Mouse (Mus musculus): Measurements from ENCODE around the gene Catsper2.

The Catsper2 gene

DNA sequence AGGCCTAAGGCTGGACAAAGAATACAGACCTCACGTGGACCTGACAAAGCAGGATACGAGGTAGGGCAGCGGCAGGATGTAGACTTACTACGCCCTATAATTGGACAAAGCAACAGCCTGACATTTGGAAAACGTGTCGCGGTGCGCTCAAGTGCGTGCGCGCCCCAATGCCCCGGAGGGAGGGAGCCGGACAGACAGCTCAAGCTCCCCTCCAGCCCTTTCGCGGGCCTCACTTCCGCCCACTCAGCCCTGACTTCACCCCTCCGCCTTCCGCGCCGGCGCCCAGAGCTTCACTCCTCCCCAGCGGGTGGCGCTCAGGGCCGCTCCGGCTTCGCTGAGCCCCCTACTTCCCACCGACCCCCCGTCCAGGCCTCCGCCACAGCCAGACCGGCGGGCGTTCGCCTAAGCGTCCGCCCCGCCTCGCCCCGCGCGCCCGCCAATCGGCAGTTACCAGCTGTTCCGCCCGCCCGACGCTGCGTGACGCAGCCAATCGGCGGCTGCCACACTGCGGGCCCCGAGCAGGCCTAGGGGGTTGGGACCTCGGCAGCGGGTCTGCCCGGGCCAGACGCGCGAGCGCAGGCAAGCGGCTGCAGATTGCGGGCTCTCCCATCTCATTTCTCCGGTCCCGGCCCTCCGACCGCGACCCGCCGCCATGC lies at the start of gene Catsper2, which contains the start of gene Pdia3:
Catsper2 (minus strand) TSS at position 406 of the 656 bp plus-strand sequence.
Pdia3 (plus strand) TSS at position 389 of the 656 bp plus-strand sequence.
- ChIA-PET CTCF (interaction anchor here (0.6 to 2.0 kb wide), 12 partner anchors 17 to 935 kb away, joined by 3 to 7 read pairs (median 5); partner anchors contain the start of genes Serf2 (in 2 of the 4) and Ckmt1 (in 1 of the 4)), POLR2A (interaction anchor here (0.5 to 6.8 kb wide), 100 partner anchors 8 to 1259 kb away, joined by 3 to 90 read pairs (median 5); partner anchors contain the start of genes Adal (in 3 of the 4), Lcmt2 (in 3 of the 4), Map1a (in 3 of the 4) and Mfap1b (in 3 of the 4))

DNA sequence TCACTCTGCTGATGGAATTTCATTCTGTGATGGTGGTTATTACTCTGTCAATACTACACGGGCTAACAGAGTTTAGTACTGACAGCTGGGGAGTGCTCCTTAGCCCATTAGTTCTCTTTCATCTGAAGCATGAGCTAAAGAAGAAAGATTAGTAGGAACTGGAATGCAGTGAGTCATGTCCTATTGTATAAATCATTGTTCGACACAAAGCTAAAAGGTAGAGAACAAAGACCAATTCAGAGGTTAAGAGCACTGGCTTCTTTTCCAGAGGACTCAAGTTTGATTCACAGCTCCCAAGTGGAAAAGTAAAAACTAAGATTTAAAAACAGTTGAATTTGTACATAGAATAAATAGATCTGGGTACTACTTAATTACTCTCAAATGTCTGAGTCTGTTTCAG lies 46.5 kb upstream of the Catsper2 start:
- ChIA-PET CTCF (interaction anchor here in 2 of 4 experiments (0.7 to 1.1 kb wide), 2 partner anchors 25 kb away, joined by 3 to 4 read pairs; no protein-coding TSS in a partner anchor), POLR2A (interaction anchor here in 2 of 4 experiments (0.6 to 5.0 kb wide), 5 partner anchors 11 to 496 kb away, joined by 3 to 59 read pairs (median 4); partner anchors contain the start of genes Catsper2 (in 1 of the 2), Ctdspl2 (in 1 of the 2), Mageb3 (in 1 of the 2) and Pdia3 (in 1 of the 2))

DNA sequence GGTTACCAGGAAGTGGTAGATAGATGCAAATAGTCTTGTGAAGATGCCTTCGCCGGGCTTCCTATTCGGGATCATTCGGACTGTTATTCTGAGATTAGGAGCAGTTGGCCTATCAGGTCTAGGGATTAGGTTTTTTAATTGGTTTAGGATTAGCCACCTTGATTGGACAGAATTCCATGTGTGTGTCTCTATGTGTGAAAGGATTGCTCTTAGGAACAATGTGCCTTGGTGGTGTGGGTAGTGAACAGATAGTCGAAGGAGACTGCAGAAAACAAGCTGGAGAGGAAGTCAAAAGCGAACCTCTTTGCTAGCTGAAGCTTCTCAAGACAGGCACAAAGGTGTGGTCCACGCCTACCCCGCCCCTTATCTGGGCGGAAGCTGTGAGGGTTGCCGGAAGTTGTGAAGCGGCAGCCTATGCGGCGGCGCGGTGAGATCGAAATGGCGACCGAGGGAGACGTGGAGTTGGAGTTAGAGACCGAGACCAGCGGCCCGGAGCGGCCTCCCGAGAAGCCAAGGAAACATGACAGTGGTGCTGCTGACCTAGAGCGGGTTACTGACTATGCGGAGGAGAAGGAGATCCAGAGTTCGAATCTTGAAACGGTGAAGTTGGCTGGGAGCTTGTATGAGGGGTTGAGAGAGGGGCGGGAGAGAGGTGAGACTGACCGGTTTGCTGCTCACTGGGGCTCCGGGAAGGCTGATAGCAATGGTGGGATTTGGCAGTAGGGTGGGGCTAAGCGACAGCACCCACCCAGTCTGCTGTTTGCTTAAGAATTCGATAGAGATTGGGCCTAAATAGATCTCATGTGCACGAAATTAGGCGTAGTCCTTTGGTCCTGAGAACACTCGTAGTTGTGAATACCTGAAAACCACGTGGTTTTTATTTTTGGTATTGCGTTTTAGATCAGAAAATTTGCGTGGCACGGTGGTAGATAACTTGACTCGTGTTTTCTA lies 43.4 kb upstream of the Catsper2 start, which contains the start of gene Serinc4:
Serinc4 (minus strand) TSS at position 90 of the 951 bp plus-strand sequence.
- POLR2A ChIA-PET = interaction anchor here (0.5 to 5.0 kb wide), 40 partner anchors 8 to 1981 kb away, joined by 3 to 59 read pairs (median 4); partner anchors contain the start of genes Mfap1b (in 4 of the 4), Catsper2 (in 3 of the 4), Pdia3 (in 3 of the 4) and Serf2 (in 3 of the 4)

GRCm38 (mm10) chr2:121455534-121455933 lies 41.9 kb upstream of the Catsper2 start:
- ChIA-PET POLR2A (interaction anchor here in 1 of 4 experiments (0.9 to 3.3 kb wide), 7 partner anchors 7 to 284 kb away, joined by 3 to 26 read pairs (median 3); partner anchors contain the start of genes Mfap1b and Serf2), CTCF (no interaction called here)

More for the DNA sequence above, 43.4 kb upstream of the Catsper2 start, which contains the start of gene Serinc4:
- CTCF ChIA-PET = interaction anchor here in 3 of 4 experiments (0.6 to 0.9 kb wide), 4 partner anchors 8 to 60 kb away, joined by 3 to 9 read pairs (median 3); partner anchors contain the start of gene Serf2 (in 1 of the 3)

GRCm38 (mm10) chr2:121453917-121454316 lies 40.3 kb upstream of the Catsper2 start:
- POLR2A ChIA-PET = interaction anchor here in 2 of 4 experiments (0.9 to 3.1 kb wide), 16 partner anchors 9 to 314 kb away, joined by 3 to 17 read pairs (median 4); partner anchors contain the start of genes Catsper2 (in 2 of the 2), Mfap1b (in 2 of the 2), Pdia3 (in 2 of the 2) and Adal (in 1 of the 2)
- CTCF ChIA-PET = interaction anchor here in 2 of 4 experiments (0.6 kb wide), 2 partner anchors 46 to 303 kb away, joined by 3 to 4 read pairs; no protein-coding TSS in a partner anchor

DNA sequence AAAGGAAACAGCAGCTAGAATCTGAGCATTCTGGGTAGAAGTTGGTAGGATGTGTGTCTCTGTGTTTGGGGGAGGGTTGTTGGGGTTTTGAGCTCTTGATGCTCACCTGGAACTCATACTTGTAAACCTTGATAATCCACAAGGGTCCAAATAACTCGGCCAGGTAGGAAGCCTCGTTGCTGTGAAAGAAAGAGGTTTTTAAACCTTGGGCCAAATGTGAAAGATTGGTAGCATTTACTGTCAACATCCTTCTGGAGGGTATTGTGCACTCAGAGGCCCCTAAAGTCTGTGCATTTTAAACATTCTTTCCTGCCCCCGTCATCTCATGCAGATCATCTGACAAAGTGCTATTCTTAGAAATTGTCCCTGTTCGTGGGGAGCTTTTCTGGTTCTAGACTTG lies 39.4 kb upstream of the Catsper2 start, which contains the start of gene Hypk:
Hypk (plus strand) TSS at position 301 of the 400 bp plus-strand sequence.
- CTCF ChIA-PET = interaction anchor here in 1 of 4 experiments (0.6 kb wide), 1 partner anchor 85 kb away, joined by 3 read pairs; no protein-coding TSS in a partner anchor

GRCm38 (mm10) chr2:121452361-121452760 lies 38.8 kb upstream of the Catsper2 start:
- CTCF ChIA-PET = no interaction called here
- POLR2A ChIA-PET = interaction anchor here in 2 of 4 experiments (0.7 to 3.1 kb wide), 11 partner anchors 8 to 57 kb away, joined by 3 to 17 read pairs (median 6); partner anchors contain the start of genes Mfap1b (in 2 of the 2) and Ell3 (in 1 of the 2)

More for the DNA sequence above, 39.4 kb upstream of the Catsper2 start, which contains the start of gene Hypk:
- POLR2A ChIA-PET = interaction anchor here in 3 of 4 experiments (0.7 to 3.1 kb wide), 17 partner anchors 8 to 70 kb away, joined by 3 to 17 read pairs (median 4); partner anchors contain the start of genes Mfap1b (in 2 of the 3), Catsper2 (in 1 of the 3), Ell3 (in 1 of the 3) and Pdia3 (in 1 of the 3)

DNA sequence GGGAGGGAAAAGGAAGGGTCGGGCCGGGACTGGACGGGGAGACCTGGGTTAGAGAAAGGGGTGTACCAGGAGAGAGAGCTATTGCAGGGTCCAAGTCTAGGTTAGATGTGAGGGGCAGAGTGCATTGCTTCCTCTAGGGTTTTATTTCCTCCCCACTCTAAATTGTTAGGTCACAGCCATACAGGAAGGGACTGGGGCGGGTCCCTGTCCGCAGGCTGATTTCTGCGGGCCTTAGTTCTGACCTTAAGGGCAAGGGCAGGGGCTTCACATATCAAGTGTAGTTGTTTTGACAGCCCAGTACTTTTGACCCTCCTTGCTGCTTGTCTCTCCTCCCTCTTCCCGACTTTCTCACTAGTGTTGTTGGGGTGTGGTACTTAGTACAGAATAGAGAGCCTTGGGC lies 36.5 kb upstream of the Catsper2 start:
- ChIA-PET POLR2A (interaction anchor here in 3 of 4 experiments (0.7 to 4.2 kb wide), 22 partner anchors 8 to 506 kb away, joined by 3 to 90 read pairs (median 12); partner anchors contain the start of genes Catsper2 (in 3 of the 3), Mfap1b (in 3 of the 3), Pdia3 (in 3 of the 3) and Adal (in 1 of the 3)), CTCF (no interaction called here)

DNA sequence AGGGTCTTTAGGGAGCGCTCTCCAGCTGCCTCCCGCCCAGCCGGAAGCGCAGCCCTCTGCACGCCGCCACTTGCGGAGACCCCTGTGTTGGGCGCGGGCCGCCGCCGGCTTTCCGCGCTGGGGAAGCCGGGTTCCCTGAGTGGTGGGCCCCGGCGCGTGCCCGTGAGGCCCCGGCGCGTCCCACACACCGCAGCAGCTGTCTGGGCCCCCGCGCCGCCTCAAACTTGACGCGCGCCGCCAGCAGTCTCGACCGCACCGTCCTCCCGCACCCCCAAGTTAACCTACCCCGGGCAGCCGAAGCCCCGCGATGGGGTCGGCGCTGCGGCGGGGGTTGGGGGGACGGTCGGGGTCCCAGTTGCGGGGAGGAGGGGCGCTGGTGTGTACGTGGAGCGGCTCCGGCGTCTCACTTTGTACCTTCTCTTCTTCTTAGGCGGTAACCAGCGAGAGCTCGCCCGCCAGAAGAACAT lies 36.0 kb upstream of the Catsper2 start:
- CTCF ChIA-PET = interaction anchor here in 2 of 4 experiments (1.0 to 1.5 kb wide), 4 partner anchors 15 to 53 kb away, joined by 4 to 5 read pairs (median 4); partner anchors contain the start of genes Catsper2 (in 1 of the 2), Mfap1b (in 1 of the 2) and Pdia3 (in 1 of the 2)

GRCm38 (mm10) chr2:121448739-121449535 lies 35.3 kb upstream of the Catsper2 start, which contains the start of gene Serf2:
Gene Serf2 (plus strand): TSS chr2:121449195.
- ChIA-PET CTCF (interaction anchor here (0.5 to 1.5 kb wide), 15 partner anchors 8 to 543 kb away, joined by 3 to 9 read pairs (median 4); partner anchors contain the start of genes Catsper2 (in 2 of the 4), Pdia3 (in 2 of the 4), Adal (in 1 of the 4) and Lcmt2 (in 1 of the 4)), POLR2A (interaction anchor here (0.6 to 4.2 kb wide), 88 partner anchors 8 to 678 kb away, joined by 3 to 90 read pairs (median 6); partner anchors contain the start of genes Mfap1b (in 4 of the 4), Adal (in 3 of the 4), Catsper2 (in 3 of the 4) and Lcmt2 (in 3 of the 4))

More for the DNA sequence above, 36.0 kb upstream of the Catsper2 start:
- POLR2A ChIA-PET = interaction anchor here (0.7 to 4.2 kb wide), 64 partner anchors 8 to 669 kb away, joined by 3 to 90 read pairs (median 6); partner anchors contain the start of genes Mfap1b (in 4 of the 4), Catsper2 (in 3 of the 4), Pdia3 (in 3 of the 4) and Adal (in 2 of the 4)

DNA sequence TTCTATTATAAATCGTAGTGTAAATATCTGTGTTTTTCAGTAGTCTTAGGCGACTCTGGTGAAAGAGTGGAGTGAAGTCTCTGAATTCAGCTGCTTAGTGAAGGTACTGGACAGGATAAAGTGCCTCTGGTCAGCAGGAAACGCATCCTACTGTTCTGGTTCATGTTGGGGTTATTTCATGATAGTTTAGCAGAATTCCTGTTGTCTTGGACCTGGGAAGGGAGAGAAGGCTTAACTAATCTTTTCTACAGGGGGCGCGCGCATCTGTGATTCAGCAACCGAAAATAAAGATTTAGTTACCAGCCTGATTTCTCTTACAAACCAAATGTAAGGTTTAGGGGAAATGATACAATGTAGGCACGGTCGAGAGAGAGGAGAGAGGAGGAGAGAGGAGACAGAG lies 34.5 kb upstream of the Catsper2 start:
- CTCF ChIA-PET = interaction anchor here (0.6 to 1.5 kb wide), 11 partner anchors 8 to 544 kb away, joined by 3 to 9 read pairs (median 4); partner anchors contain the start of genes Catsper2 (in 2 of the 4), Pdia3 (in 2 of the 4), Adal (in 1 of the 4) and Lcmt2 (in 1 of the 4)

GRCm38 (mm10) chr2:121447006-121447405 lies 33.4 kb upstream of the Catsper2 start:
- CTCF ChIA-PET = no interaction called here
- POLR2A ChIA-PET = interaction anchor here in 1 of 4 experiments (2.5 kb wide), 1 partner anchor 10 kb away, joined by 26 read pairs; the partner anchor contains the start of gene Serinc4

More for the DNA sequence above, 34.5 kb upstream of the Catsper2 start:
- POLR2A ChIA-PET = interaction anchor here (0.6 to 4.2 kb wide), 61 partner anchors 8 to 678 kb away, joined by 3 to 90 read pairs (median 8); partner anchors contain the start of genes Catsper2 (in 3 of the 4), Pdia3 (in 3 of the 4), Adal (in 2 of the 4) and Lcmt2 (in 2 of the 4)

- CTCF ChIA-PET = no interaction called here
- POLR2A ChIA-PET = interaction anchor here in 1 of 4 experiments (1.2 kb wide), 1 partner anchor 63 kb away, joined by 3 read pairs; no protein-coding TSS in a partner anchor
Measured at GRCm38 (mm10) chr2:121446506-121446905, 32.9 kb upstream of the Catsper2 start.

- POLR2A ChIA-PET = interaction anchor here in 3 of 4 experiments (0.7 to 2.3 kb wide), 20 partner anchors 7 to 422 kb away, joined by 3 to 10 read pairs (median 4); partner anchors contain the start of genes Catsper2 (in 3 of the 3), Pdia3 (in 3 of the 3), Mfap1b (in 2 of the 3) and Serinc4 (in 2 of the 3)
- CTCF ChIA-PET = interaction anchor here (0.5 to 0.8 kb wide), 6 partner anchors 10 to 722 kb away, joined by 3 to 4 read pairs (median 3); no protein-coding TSS in a partner anchor
Measured at GRCm38 (mm10) chr2:121445117-121445516, 31.5 kb upstream of the Catsper2 start.

- ChIA-PET POLR2A (interaction anchor here in 3 of 4 experiments (0.5 to 2.8 kb wide), 12 partner anchors 9 to 31 kb away, joined by 3 to 12 read pairs (median 5); partner anchors contain the start of genes Catsper2 (in 2 of the 3), Pdia3 (in 2 of the 3), Serinc4 (in 2 of the 3) and Hypk (in 1 of the 3)), CTCF (interaction anchor here in 1 of 4 experiments (0.9 kb wide), 1 partner anchor 9 kb away, joined by 3 read pairs; no protein-coding TSS in a partner anchor)
Measured at GRCm38 (mm10) chr2:121444178-121444577, 30.6 kb upstream of the Catsper2 start, which contains the start of gene Ell3. Gene Ell3 (minus strand): TSS chr2:121444278.

Measured in embryonic stem cell, embryonic (primary cell).